Mouse (Mus musculus) neutrophil, adult 65 days (primary cell): ENCODE results near the gene Ly75. TPM values are rescaled to one million over a fixed set of nuclear protein-coding genes. Genes with fewer than 3 reads are reported as not detected.

Source experiments
- total RNA-seq: library from RNA; stranded (reverse); gene quantifications from 2 replicates; pipeline ENCODE4 v1.2.4, GENCODE M21; 2023

Ly75 gene
- total RNA-seq, result 47.7 and 56.2 TPM in 2 replicates

DNA sequence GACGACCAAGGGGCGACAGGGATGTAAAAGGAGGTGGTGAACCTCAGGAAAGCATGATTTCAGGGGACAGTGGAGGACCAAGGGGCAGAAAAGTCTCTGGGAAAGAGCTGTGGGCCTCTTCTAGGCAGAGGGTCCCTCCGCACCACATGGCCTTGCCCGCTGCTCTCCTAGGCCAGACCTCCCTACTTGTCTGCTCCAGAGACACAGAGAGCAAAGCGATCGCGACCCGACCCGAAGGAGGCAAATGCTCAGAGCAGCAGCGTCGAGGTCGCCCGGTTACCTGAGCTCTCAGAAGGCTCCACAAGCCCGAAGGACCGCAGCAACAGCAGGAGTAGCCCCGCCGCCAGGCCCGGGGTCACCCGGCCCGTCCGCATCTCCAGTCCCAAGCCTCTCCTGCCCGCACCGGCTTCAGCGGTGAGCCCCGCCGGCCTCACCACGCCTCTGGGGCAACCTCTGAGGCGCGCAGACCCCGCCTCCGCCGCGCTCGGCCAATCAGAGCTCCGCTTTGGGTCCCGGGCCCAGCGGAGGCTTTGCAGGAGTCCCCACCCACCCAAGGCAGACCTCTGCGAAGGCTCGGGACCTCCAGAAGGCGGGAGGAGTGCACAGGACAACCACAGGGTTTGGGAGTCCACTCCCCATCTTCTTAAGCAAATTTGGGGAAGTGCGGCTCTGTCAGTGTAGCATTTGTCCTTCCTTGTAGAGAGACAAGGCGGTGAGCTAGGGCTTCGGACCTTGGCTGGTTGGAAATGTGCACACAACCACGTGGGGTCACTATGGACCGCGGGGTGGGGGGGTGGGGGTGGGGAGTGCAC lies at the start of gene Ly75:
Ly75 (minus strand) TSS at position 446 of the 812 bp plus-strand sequence.

DNA sequence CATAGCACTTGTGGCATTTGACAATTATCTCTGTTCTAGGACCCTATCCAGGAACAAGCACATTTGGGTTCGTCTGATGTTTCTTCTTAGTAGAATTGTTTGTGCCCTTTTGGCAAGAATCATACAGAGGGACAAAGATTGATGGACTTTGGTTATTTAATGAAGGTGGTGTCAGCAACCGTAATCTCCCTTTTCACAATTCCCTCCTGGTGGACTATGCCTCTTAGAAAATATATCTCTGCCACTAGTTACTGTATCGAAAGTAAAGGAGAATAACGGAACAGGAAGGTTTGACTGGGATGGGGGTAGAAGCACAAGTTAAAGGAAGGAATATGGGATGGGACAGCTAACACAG lies 98.7 kb downstream of the Ly75 start, which contains the start of gene Cd302:
Cd302 (minus strand) TSS at position 22 of the 355 bp plus-strand sequence.

Other genes with a start within 250 kb of the Ly75 start
- gene Baz2b, start 173.5 kb downstream of the Ly75 start, total RNA-seq, result 194 and 274 TPM in 2 replicates
- 196 and 248 TPM in 2 replicates for gene March7, start 173.4 kb downstream of the Ly75 start, total RNA-seq
- 15.1 and 15.4 TPM in 2 replicates for gene Cd302, start 98.8 kb downstream of the Ly75 start, total RNA-seq
- gene Pla2r1, start 170.0 kb upstream of the Ly75 start, total RNA-seq, result 0.07 TPM in 1 of 2 replicates, not detected in the other